Mouse (Mus musculus): ENCODE data around the gene Xpo1.
"Not testable (repeated sequence)": the region's sequence is repeated elsewhere in the genome, so short reads cannot be mapped to it uniquely, and the experiment has no call there.

Xpo1 gene

DNA sequence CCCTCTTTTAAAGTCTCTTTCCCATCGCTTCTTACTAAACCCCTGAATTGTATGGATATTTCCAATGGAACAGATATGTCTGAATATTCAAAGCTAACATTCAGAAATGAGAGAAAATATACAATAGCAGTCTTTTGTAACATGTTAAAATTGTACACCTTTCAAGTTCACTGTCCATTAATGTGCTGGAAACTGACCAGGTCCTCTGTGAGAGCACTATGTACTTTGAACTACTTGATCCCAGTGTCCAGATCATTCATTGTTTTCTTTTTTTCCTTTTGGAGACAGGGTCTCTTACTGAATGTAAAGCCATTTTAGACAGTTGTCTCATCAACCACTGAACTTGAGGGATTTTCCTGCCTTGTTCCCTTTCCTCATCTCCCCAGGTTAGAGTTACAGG is 47.3 kb downstream of the Xpo1 start:
- no peak for DNase-seq

DNA sequence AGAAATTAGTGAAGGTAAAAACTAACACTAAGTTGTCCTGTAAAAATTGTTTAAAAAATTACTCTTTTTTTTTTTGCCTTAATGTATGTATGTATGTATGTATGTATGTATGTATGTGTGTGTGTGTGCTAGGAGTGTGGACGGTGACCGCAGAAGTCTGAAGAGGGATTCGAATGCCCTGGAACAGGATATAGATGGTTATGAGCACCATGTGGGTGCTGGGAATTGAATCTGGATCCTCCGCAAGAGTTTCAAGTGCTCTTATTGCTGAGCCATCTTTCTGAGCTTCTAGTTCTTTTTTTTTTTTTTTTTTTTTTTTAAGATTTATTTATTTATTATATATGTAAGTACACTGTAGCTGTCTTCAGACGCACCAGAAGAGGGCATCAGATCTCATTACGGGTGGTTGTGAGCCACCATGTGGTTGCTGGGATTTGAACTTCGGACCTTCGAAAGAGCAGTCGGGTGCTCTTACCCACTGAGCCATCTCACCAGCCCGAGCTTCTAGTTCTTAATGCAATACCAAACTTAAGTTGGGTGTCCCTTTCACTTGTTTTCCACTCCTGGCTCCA is 49.3 kb downstream of the Xpo1 start:
- DNase-seq, result not testable (repeated sequence)

DNA sequence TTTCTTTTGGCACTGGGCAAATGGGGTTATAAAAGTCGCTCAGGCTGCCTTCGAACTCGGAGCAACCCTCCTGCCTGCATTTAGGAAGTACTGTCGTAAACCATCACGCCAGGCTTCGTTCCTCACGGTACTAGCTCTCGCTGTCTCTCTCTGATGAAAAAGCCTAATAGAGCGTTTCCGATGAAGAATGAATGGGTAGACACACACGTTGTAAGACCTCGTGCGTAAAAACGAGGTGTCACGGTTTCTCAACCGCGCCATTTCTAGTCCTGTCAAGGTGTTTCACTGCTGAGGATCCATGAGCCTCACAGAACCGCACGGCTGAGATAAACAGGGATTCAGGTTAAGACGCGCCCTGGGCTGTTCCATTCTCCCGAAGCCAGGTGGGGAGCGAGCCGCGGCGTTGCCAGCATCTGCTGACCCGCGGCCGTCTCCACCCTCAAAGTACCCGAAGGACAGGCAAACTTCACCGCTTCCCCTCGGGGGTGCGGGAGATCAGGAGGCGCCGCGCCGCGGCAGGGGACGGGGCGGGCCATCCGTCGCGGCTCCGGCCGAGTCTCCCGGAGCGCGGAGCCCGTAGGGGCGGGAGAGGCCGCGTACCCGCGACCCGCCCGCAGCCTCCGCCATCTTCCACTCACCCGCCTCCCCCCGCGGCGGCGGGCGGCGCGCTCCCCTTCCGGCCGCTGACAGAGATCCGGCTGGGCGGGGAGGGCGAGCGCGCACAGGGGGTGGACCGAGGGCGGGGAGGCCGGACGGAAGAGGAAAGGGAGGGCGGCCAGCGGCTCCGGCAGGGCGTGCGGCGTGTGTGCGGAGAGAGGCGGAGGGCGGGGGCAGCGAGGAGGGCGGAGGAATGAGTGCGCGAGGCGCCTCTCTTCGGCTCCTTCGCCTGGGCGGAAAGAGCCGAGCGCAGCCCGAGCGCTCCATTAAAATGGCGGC is 50.1 kb downstream of the Xpo1 start:
- peak; percentile 97 for DNase-seq

DNA sequence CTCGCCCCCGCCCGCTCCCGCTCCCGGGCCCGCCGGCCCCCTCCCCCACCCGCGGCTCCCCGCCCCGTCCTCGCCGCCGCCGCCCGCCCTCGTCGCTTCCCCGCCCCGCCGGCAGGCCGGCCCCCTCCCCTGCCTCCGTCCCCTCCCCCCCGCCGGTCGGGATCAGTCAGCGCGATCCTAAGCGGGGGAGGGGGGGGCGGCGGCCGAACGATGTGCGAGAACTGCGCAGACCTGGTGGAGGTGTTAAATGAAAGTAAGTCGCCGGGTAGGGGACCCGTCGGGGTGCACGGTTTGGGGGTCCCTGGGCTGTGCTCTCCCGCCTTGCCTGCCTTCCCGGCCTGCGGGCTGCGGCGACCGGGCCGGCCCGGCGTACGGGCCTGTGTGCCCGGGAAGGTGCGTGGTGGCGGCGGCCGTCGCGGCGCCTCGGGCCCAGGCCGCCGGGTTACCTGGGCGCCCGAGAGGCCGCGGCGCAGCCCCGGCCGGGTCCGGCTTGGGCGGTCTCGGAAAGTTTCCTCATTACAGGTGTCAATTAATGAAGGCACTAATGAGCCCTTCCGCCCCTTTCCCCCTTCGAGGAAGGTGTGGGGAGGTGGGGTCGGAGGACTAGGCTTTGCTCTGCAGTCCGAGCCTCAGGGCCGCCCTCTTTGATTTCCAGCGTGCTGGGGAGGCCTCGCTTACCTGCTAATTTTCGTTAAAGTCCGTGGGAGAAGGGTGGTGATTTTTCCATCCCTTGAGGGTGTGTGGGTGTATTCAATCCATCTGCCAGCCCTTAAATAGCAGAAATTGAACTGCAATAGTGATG is 51.1 kb downstream of the Xpo1 start, which contains the start of gene Usp34:
Usp34 (plus strand) TSS at position 132 of the 802 bp plus-strand sequence.
- DNase-seq, result peak; percentile 63

DNA sequence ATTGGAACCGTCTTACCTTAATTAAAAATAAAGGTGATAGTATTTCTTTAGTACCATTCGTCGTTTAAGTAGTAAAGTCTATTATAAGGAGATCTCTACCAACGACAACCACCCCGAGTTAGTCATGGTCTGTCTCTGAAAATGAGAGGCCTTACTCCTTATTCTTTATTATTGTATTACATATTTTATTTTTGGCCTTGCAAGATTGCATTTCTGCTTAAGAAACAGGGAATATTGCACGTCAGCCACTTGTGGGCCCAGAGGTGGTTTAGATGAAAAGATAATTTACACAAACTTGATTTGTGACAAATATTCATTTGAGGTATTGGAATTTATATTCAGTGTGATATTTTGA is 51.7 kb downstream of the Xpo1 start:
- DNase-seq, result no peak

DNA sequence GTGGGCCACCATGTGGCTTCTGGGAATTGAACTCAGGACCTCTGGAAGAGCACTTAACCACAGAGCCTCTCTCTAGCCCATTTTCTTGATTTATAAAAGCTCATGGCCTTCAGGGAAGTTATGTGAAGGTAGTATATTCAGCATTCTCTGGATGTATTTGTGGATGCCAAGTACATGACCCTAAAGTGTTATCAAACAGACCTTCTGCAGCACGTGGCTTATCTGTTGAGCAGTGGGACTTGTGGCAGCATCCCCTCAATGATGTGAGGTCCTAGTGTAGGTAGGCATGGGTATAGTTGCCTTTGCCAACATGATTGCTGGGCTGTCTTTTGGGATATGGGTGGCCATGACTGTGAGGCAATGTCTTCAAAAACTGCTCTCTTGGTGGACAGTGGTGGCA is 57.7 kb downstream of the Xpo1 start:
- DNase-seq, result no peak

DNA sequence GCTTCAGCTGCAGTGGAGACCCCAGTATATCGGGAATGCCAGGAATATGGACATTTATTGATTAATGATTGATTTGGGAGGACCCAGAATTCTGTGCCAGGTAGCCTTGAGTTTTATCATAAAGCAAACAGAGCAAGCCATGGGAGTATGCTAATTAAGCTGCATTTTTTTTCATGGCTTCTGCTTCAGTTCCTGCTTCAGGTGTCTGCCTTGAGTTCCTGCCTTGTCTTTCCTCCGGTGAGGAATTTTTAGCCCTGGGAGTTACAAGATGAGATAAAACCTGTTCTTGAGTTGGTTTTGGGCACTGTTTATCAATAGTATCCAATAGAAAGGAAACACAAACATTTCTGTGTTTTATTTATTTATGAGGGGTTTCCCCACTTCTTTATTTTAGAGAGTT is 73.6 kb downstream of the Xpo1 start:
- no peak for DNase-seq

DNA sequence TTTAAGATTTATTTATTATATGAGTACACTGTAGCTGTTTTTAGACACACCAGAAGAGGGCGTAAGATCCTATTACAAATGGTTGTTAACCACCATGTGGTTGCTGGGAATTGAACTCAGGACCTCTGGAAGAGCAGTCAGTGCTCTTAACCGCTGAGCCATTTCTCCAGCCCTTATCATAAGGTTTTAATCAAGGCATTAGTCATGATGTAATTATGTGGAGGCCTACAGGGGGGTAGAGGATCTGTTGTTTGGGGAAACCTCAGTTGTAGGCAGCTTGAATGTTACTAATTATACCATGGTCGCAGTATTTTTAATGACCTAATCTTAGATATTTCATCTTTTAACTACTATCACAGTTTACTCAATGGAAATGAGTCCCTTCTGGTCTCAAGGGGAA is 76.3 kb downstream of the Xpo1 start:
- DNase-seq, result no peak

DNA sequence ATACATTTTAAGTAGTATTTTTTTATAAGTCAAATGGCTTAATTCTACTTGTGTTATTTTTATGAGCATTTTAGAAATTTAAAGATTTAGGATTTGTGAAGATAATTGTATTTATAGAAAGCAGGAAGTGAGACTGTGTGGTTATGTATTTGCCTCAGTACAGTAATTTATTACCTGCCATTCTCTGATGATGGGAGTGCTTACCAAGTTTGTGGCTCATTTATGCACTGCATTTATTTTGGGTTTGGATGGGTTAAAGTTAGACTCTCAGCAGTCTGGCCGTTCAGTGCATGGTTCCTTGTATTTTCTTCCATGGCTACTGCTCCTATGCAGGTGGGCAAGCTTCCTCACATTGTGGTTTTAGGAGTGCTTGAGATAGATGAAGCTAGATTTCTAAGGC is 79.3 kb downstream of the Xpo1 start:
- DNase-seq, result no peak

Data from layer of hippocampus, adult 9-11 months (tissue).